Mouse (Mus musculus) intestine, embryonic 15.5 days (tissue): ENCODE results near the gene Jak1. TPM values are rescaled to one million over a fixed set of nuclear protein-coding genes. Genes with fewer than 3 reads are reported as not detected.

Source experiments
- ATAC-seq: fragments of 200-750 bp; cut with Nextera tagmentation; 2 replicates; pipeline ENCODE4 v1.8.0; 2017; ENCODE audit warnings: moderate TSS enrichment, moderate library complexity
- H3K27ac ChIP-seq: fragments of 300-500 bp; sonication (generic); 2 replicates; pipeline ENCODE4 v1.5.1; 2015; ENCODE audit warnings: mild to moderate bottlenecking, inconsistent platforms
- H3K27me3 ChIP-seq: fragments of 300-500 bp; sonication (generic); replicated peaks from 2 replicates; pipeline ENCODE4 v1.6.1; 2015; ENCODE audit warnings: inconsistent platforms
- H3K36me3 ChIP-seq: fragments of 300-500 bp; sonication (generic); 2 replicates; pipeline ENCODE4 v1.6.1; 2015; ENCODE audit warnings: inconsistent platforms
- H3K4me1 ChIP-seq: fragments of 300-500 bp; sonication (generic); replicated peaks from 2 replicates; pipeline ENCODE4 v1.6.1; 2015; ENCODE audit warnings: inconsistent platforms
- H3K4me2 ChIP-seq: fragments of 300-500 bp; sonication (generic); replicated peaks from 2 replicates; pipeline ENCODE4 v1.6.1; 2015; ENCODE audit warnings: mild to moderate bottlenecking, inconsistent platforms
- H3K4me3 ChIP-seq: fragments of 300-500 bp; sonication (generic); replicated peaks from 2 replicates; pipeline ENCODE4 v1.5.1; 2015; ENCODE audit warnings: inconsistent platforms
- H3K9ac ChIP-seq: fragments of 300-500 bp; sonication (generic); 2 replicates; pipeline ENCODE4 v1.6.1; 2015; ENCODE audit warnings: inconsistent platforms
- H3K9me3 ChIP-seq: fragments of 300-500 bp; sonication (generic); 2 replicates; pipeline ENCODE4 v1.6.1; 2016; ENCODE audit warnings: inconsistent platforms
- WGBS: fragments of 180-500 bp; shearing (Covaris S2); methylation state at CpG from one replicate; pipeline ENCODE4 v1.1.7; 2015; 5-methylcytosine and 5-hydroxymethylcytosine counted together
- polyA plus RNA-seq: library from polyadenylated mRNA; unstranded; fragments of >200 nt; fragmentation: Nextera tagmentation; extraction: Ambion mirVana; gene quantifications from 2 replicates; pipeline ENCODE4 v1.2.1, GENCODE M21; 2015

The Jak1 gene
- polyA plus RNA-seq = 71.1 and 76.5 TPM in 2 replicates

DNA sequence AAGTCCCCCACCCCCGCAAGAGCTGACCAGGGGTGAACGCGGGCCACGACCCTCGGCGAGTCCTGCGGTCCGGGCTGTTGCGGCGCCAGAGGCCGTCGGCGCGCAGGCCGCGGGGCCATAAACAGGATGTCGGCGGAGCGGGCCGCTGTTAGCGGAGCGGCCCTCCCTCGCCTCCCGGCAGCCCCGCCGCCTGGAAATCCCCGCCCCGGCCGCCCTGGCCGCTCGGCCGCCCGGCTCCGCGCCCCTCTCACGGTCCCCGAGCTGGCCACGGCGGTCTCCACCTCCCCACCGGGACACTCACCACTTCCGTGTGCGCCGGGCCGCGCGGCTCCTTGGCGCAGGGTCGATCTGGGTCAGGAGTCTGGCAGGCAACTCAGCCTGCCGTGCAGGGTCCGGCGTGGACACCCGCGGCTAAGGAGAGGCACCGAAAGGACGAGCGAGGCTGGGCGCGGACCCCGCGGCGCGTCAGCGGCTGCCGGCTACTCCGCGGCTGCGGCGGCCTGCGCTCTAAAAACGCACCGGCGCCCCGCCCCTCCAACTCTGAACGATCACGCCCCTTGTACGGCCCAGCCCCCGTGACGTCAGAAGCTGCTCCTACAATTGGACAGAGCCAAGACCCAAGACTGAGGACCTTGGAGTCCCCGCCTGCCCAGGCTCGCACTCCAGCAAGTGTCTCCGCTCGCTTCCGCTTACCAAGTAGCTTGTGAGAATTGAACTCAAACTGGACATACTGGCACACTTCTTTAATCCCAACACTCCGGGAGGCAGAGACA, at the start of gene Jak1:
Gene Jak1, minus strand, starts transcription at position 542 of the 773 bp plus-strand sequence.
- Histone ChIP-seq H3K27ac (peak within 1 kb of the TSS; percentile 96), H3K36me3 (no peaks in the 10 kb centered on the region), H3K4me3 (peak within 1 kb of the TSS; percentile 97), H3K9me3 (no peaks in the 10 kb centered on the region), H3K4me2 (peak within 1 kb of the TSS; percentile 83), H3K9ac (peak within 1 kb of the TSS; percentile 98), H3K27me3 (no peaks in the 10 kb centered on the region), H3K4me1 (no peaks in the 10 kb centered on the region)
- peak; percentile 100 for ATAC-seq
- WGBS = under 1% methylated on average over 82 of the region's 84 CpGs

DNA sequence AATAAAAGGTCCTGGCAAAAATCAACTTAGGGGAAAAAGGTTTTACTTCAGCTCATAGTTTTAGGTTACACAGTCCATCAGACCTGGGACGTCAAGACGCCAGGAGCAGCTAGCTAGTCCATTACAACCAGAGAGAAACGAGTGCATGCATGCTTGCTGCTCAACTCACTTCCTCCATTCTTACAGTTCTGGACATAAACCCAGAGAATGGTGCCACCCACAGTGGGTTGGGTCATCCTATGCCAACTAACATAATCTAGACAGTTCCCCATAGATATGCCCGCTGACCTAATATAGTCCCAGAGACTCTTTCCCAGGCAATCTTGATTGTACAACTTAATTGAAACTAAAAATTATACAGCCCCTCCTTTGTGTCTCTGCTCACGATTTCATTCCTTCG, 47.0 kb upstream of the Jak1 start:
- no peaks in the 10 kb centered on the region for H3K36me3 ChIP-seq
- H3K4me1 ChIP-seq = no peaks in the 10 kb centered on the region
- H3K9ac ChIP-seq = no peak overlapping the region
- no peak overlapping the region for H3K27ac ChIP-seq
- H3K9me3 ChIP-seq = no peaks in the 10 kb centered on the region
- no peak for ATAC-seq
- no peak overlapping the region for H3K4me2 ChIP-seq
- no peak overlapping the region for H3K4me3 ChIP-seq
- H3K27me3 ChIP-seq = no peaks in the 10 kb centered on the region
- 86% methylated on average over 6 of the region's 6 CpGs for WGBS

DNA sequence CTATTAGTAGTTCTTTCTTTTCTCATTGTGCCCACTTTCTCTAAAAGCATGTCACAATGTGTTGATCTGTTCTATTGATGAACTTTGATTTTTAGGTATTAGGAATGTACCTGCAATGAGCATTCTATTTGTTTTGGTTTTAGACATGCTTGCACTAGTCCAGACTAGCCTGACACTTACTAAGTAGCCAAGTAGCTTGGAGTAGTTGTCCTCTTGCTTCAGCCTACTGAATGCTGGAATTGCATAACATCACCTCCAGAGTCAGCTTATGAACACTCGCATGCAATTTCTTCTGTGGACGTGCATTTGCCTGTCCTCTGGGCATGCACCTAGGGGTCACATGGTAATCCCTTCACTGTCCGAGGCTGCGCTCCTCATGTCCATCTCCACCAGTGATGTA, 43.1 kb upstream of the Jak1 start:
- H3K36me3 ChIP-seq = no peaks in the 10 kb centered on the region
- H3K4me3 ChIP-seq = no peak overlapping the region
- H3K4me1 ChIP-seq = no peaks in the 10 kb centered on the region
- H3K27me3 ChIP-seq = no peaks in the 10 kb centered on the region
- no peaks in the 10 kb centered on the region for H3K9me3 ChIP-seq
- no peak overlapping the region for H3K4me2 ChIP-seq
- no peak overlapping the region for H3K27ac ChIP-seq
- WGBS = 94% methylated on average over 4 of the region's 4 CpGs
- no peak overlapping the region for H3K9ac ChIP-seq
- ATAC-seq = no peak

DNA sequence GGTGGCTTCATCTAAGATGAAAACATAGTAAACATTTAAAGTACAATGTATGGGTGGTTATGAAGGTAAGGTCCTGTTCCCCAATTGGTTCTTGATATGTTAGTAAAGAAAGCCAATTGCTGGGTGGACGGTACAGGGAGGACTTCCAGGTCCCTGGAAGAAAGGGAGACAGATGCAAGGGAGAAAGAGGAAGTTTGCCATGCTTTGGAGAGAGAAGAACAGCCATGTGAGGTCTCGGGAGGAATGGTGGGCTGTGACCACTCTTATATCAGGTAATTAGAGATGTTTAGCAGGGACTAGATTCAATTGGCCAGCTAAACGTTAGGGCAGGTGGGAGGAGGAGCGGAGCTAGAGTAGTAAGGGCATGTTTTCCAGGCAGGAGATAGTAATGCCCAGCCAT, 42.2 kb upstream of the Jak1 start:
- no peaks in the 10 kb centered on the region for H3K4me1 ChIP-seq
- no peaks in the 10 kb centered on the region for H3K27me3 ChIP-seq
- no peaks in the 10 kb centered on the region for H3K9me3 ChIP-seq
- H3K4me2 ChIP-seq = no peak overlapping the region
- WGBS = 65% methylated on average over 4 of the region's 4 CpGs
- H3K27ac ChIP-seq = no peak overlapping the region
- no peak for ATAC-seq
- no peak overlapping the region for H3K4me3 ChIP-seq
- H3K36me3 ChIP-seq = no peaks in the 10 kb centered on the region
- no peak overlapping the region for H3K9ac ChIP-seq

DNA sequence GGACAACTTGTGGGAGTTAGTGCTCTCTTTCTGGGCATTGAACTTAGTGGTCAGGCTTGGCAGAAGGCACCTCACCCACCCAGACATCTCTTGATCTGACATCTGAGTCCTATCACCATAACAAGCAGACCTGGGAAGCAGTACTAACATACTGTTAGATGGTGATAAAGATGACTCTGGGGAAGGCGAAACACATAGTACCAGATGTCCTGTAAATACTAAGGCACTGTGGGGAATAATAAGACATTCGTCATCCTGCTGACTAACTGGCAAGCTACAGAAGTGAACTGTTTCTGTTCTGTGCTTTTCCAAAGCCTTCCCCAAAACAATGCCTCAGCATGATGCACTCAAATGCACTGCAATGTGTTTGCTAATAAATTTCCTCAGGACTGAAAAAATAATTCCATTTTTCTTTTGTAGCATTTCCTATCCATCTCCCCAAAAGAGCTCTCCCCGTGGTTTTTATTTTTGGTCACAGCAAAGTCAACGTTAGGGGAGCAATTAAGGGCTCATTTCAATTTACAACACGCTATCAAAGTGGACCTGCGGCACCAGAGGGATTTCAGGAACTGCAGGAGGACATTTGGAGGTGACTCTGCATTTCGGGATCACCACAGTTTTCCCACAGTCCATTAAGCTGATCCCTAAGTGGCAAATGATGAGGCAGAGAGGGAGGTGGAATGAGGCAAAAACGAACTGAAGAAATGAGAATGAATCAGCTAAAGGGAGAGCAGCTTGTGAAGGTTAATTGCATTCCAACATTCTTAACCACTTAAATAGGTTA, 41.2 kb upstream of the Jak1 start:
- 32% methylated on average over 8 of the region's 8 CpGs for WGBS
- Histone ChIP-seq H3K4me3 (no peak overlapping the region), H3K27ac (no peak overlapping the region), H3K27me3 (no peaks in the 10 kb centered on the region), H3K9ac (no peak overlapping the region), H3K4me1 (no peaks in the 10 kb centered on the region), H3K9me3 (no peaks in the 10 kb centered on the region), H3K4me2 (no peak overlapping the region), H3K36me3 (no peaks in the 10 kb centered on the region)
- no peak for ATAC-seq

DNA sequence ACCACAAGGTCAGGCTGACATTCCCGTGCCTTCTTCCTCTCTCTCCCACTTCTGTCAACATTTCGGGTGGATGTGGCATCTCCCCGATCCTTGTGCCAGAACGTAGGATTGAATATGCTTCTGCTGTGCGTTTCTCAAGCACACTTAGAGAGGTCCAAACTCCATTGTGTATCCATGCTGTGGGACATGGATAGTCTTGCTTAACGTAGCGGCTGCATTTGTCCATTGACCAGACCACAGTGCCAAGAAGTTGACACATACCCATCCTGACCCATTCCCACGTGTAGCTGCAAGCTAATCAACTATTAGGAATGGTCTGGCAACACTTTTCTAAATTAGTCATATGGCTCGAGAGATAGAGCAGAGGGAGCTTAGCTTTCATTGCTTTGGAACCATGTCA, 40.0 kb upstream of the Jak1 start:
- no peaks in the 10 kb centered on the region for H3K27me3 ChIP-seq
- no peak overlapping the region for H3K9ac ChIP-seq
- no peaks in the 10 kb centered on the region for H3K9me3 ChIP-seq
- 77% methylated on average over 9 of the region's 9 CpGs for WGBS
- no peak overlapping the region for H3K4me3 ChIP-seq
- no peaks in the 10 kb centered on the region for H3K4me1 ChIP-seq
- no peak for ATAC-seq
- H3K4me2 ChIP-seq = no peak overlapping the region
- H3K27ac ChIP-seq = no peak overlapping the region
- no peaks in the 10 kb centered on the region for H3K36me3 ChIP-seq

DNA sequence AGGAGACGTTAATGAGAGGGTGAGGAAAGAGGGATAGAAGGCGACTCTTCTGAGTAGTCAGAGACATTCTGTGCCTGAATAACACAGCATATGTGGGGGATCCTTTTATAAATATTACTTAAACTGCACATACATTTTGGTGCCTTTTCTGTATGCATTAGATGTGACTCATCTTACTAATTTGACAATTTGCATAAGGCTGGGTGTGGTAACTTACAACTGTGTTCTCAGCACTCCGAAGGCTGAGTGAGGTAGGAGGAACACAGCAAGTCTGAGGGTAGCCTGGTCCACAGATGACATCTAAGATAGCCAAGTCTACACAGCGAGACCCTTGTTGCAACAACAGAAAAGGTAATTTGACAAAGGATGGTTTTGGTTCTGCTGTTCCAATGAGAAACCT, 39.0 kb upstream of the Jak1 start:
- Histone ChIP-seq H3K27me3 (no peaks in the 10 kb centered on the region), H3K4me3 (no peak overlapping the region), H3K36me3 (no peaks in the 10 kb centered on the region), H3K9ac (no peak overlapping the region), H3K4me2 (no peak overlapping the region), H3K27ac (no peak overlapping the region), H3K9me3 (no peaks in the 10 kb centered on the region), H3K4me1 (no peaks in the 10 kb centered on the region)
- WGBS = 91% methylated on average over 4 of the region's 4 CpGs
- no peak for ATAC-seq

DNA sequence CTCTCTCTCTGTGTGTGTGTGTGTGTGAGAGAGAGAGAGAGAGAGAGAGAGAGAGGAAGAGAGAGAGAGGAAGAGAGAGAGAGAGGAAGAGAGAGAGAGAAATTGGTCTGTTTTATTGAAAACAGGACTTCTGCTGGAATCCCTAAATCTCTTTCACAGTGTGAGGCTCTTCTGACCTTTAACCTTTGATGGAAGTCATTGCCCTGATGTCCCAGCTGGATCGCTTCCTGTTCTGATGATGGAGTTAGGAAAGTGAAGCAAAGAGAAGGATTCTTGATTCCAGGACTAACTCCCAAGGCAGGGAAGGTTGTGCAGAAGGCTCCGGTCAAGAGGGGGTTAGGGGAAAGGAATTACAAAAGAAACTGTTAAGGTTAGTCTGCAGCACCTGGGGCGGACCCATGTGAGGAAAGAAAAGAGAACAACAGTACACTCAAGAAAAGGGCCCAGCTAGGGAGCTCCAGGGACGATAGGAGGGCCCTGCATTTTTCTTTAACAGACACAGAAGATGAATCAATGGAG, 35.4 kb upstream of the Jak1 start:
- Histone ChIP-seq H3K4me1 (no peaks in the 10 kb centered on the region), H3K36me3 (no peaks in the 10 kb centered on the region), H3K27ac (no peak overlapping the region), H3K9ac (no peak overlapping the region), H3K27me3 (no peaks in the 10 kb centered on the region), H3K9me3 (no peaks in the 10 kb centered on the region), H3K4me2 (no peak overlapping the region), H3K4me3 (no peak overlapping the region)
- no peak for ATAC-seq
- WGBS = 70% methylated on average over 4 of the region's 4 CpGs

DNA sequence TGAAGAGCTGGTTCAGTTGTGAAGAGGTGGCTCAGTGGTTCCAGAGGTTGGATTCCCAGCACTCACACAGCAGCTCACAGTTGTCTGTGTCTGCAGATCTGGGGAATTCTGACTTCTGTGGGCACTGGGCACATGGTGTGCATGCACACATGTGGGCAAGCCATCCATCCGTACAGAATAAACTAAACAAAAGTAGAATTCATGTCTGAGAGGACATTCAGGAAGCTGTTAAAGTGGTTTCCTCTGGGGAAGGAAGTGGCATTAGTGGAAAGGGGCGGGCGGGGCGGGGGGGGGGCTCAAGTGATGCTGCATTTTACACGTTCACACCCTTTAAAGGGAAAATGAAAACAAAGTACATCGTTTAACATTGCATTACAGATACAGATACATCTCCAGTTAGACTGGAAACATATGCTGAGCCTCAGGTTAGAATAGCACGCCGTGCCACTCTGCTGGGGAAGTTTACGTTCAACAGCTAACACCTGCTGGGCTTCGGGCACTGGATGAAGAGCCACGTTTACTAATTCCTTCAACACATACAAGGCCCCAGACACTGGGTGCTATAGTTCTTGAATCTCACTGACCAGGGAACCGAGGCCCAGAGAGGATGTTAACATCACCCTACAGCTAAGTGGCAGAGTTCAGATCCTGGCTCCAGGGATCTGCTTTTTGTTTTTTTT, 33.4 kb upstream of the Jak1 start:
- no peaks in the 10 kb centered on the region for H3K27me3 ChIP-seq
- H3K9ac ChIP-seq = no peak overlapping the region
- no peak overlapping the region for H3K27ac ChIP-seq
- no peaks in the 10 kb centered on the region for H3K9me3 ChIP-seq
- no peak overlapping the region for H3K4me2 ChIP-seq
- 0 out of 2 replicates have a peak, but pooled peaks cover 2% of the 10 kb centered on the region for H3K4me1 ChIP-seq
- WGBS = 58% methylated on average over 12 of the region's 12 CpGs
- ATAC-seq = no peak
- no peaks in the 10 kb centered on the region for H3K36me3 ChIP-seq
- no peak overlapping the region for H3K4me3 ChIP-seq

DNA sequence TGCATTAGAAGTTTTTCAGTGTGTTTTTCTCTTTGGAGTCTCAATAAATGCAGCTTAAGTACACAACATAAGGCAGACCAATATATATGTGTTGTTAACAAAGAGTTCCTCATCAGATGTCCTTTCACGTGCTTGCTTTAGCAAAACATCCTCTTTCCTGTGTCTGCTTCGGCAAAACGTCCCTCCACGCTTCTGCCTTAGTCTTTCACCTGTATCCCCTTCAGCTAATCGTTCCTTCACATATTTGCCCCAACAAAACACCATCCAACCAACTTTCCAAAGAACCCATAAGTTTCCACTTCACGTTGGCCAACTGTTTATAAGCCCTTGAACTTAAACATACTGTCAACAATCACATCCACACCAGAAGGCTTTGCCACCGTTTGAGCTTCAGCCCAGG, 31.8 kb upstream of the Jak1 start:
- WGBS = 65% methylated on average over 7 of the region's 7 CpGs
- ATAC-seq = no peak
- no peaks in the 10 kb centered on the region for H3K9me3 ChIP-seq

DNA sequence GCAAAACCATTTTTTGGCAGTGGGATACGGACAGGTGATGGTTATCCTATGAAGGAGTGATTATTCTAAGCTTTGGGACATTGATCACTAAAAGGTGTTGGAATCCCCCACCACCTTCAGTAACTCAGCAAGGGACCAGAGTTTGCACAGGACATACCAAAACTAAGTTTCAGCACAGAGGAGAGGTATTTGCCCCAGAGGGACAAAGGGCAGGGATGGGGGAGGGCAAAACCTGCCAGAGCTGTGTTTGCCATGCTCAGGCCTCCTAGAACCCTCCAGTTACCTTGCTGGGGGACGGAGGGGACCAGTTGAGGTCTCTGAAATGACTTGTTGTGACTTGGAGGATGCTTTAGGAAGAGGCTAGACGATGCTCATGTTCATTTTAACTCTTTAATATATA, 30.7 kb upstream of the Jak1 start:
- Histone ChIP-seq H3K36me3 (no peaks in the 10 kb centered on the region), H3K4me3 (no peak overlapping the region), H3K4me1 (peaks cover 13% of the 10 kb centered on the region), H3K27me3 (no peaks in the 10 kb centered on the region), H3K9ac (no peak overlapping the region), H3K9me3 (no peaks in the 10 kb centered on the region), H3K4me2 (no peak overlapping the region), H3K27ac (no peak overlapping the region)
- ATAC-seq = no peak
- WGBS = 79% methylated on average over 3 of the region's 3 CpGs

More for the DNA sequence above, 31.8 kb upstream of the Jak1 start:
- Histone ChIP-seq H3K9ac (no peak overlapping the region), H3K27ac (no peak overlapping the region), H3K4me1 (peaks cover 13% of the 10 kb centered on the region), H3K27me3 (no peaks in the 10 kb centered on the region), H3K4me2 (no peak overlapping the region), H3K36me3 (no peaks in the 10 kb centered on the region), H3K4me3 (no peak overlapping the region)

DNA sequence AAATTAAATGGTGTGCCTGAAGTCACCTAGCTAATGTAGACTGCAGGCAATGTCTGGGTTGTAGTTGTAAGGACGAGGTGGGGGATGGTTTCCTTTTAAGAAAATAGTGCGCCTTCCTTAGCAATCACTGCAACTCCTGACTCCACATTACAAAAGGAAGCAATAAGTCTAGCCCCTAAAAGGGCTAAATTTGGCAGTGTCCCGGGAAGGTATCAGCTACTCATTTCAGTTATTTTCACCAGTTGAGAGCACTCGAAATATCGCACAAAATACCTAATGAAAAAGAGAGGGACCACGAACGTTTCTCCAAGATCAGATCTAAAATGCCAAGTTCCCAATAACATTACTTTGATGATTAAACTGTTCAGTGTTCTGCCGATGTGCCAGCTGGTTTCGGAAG, 28.6 kb upstream of the Jak1 start:
- Histone ChIP-seq H3K27ac (0 out of 2 replicates have a peak overlapping the region, but pooled peaks have one; percentile 96), H3K4me1 (peaks cover 13% of the 10 kb centered on the region), H3K4me2 (peak overlapping the region; percentile 91), H3K9ac (no peak overlapping the region), H3K9me3 (no peaks in the 10 kb centered on the region), H3K4me3 (no peak overlapping the region), H3K36me3 (no peaks in the 10 kb centered on the region), H3K27me3 (no peaks in the 10 kb centered on the region)
- no peak; the same call in 1 of the 2 replicates for ATAC-seq
- WGBS = 62% methylated on average over 9 of the region's 9 CpGs
